Mouse (Mus musculus) hindbrain, postnatal 0 days (tissue): Measurements from ENCODE around the gene Gsto2. TPM values are rescaled to one million over a fixed set of nuclear protein-coding genes. Genes with fewer than 3 reads are reported as not detected.

Experiments used
- ATAC-seq: fragments of 200-750 bp; cut with Nextera tagmentation; 2 replicates; pipeline ENCODE4 v1.8.0; 2017; ENCODE audit warnings: mild to moderate bottlenecking, moderate TSS enrichment, moderate library complexity
- DNase-seq: peaks from one replicate; pipeline ENCODE4 v3.0.0-alpha.2; 2015; ENCODE audit warnings: low spot score
- H3K27ac ChIP-seq: fragments of 300-500 bp; sonication (generic); 2 replicates; pipeline ENCODE4 v1.5.1; 2014; ENCODE audit warnings: mild to moderate bottlenecking
- H3K27me3 ChIP-seq: fragments of 300-500 bp; sonication (generic); 2 replicates; pipeline ENCODE4 v1.6.1; 2014; ENCODE audit warnings: low read length, mixed read lengths; ENCODE audit not compliant: insufficient read depth
- H3K36me3 ChIP-seq: fragments of 300-500 bp; sonication (generic); 2 replicates; pipeline ENCODE4 v1.6.1; 2014; ENCODE audit warnings: low read length, mixed read lengths; ENCODE audit not compliant: insufficient read depth
- H3K4me1 ChIP-seq: fragments of 300-500 bp; sonication (generic); 2 replicates; pipeline ENCODE4 v1.6.1; 2014; ENCODE audit warnings: antibody characterized with exemption, low read length, mixed read lengths; ENCODE audit not compliant: insufficient read depth
- H3K4me2 ChIP-seq: fragments of 300-500 bp; sonication (generic); 2 replicates; pipeline ENCODE4 v1.6.1; 2014; ENCODE audit warnings: low read depth, mild to moderate bottlenecking, low read length, moderate library complexity, mixed read lengths
- H3K4me3 ChIP-seq: fragments of 300-500 bp; sonication (generic); 2 replicates; pipeline ENCODE4 v1.5.1; 2014; ENCODE audit warnings: low read length
- H3K9ac ChIP-seq: fragments of 300-500 bp; sonication (generic); replicated peaks from 2 replicates; pipeline ENCODE4 v1.6.1; 2014; ENCODE audit warnings: mild to moderate bottlenecking, low read length, moderate library complexity, mixed read lengths
- H3K9me3 ChIP-seq: fragments of 300-500 bp; sonication (generic); 2 replicates; pipeline ENCODE4 v1.6.1; 2016; ENCODE audit warnings: low read length, mixed read lengths
- CTCF ChIP-seq: IDR thresholded peaks from 2 replicates; pipeline ENCODE4 v1.5.1; 2016; ENCODE audit warnings: antibody characterized with exemption, control low read depth, low read depth
- WGBS: fragments of 180-500 bp; shearing (Covaris S2); extraction: QIAGEN DNeasy Blood & Tissue Kit; methylation state at CpG from one replicate; pipeline ENCODE4 v1.1.7; 2014; 5-methylcytosine and 5-hydroxymethylcytosine counted together
- polyA plus RNA-seq: library from polyadenylated mRNA; unstranded; fragments of >200 nt; fragmentation: Nextera tagmentation; extraction: Ambion mirVana; gene quantifications from 2 replicates; pipeline ENCODE4 v1.2.1, GENCODE M21; 2015
- total RNA-seq: library from RNA; depleted of rRNA; stranded (reverse); fragments of >200 nt; gene quantifications from 2 replicates; pipeline ENCODE4 v1.2.3, GENCODE M21; 2014

Gene Gsto2
- total and polyA plus RNA-seq, 2 experiments from 2014 or later, result 0.26 to 0.89 TPM

GRCm38 (mm10) chr19:47909387-47910116, 44.2 kb downstream of the Gsto2 start:
- Histone ChIP-seq H3K4me3 (peak overlapping the region; percentile 10; the same call in 1 of the 2 replicates), H3K4me2 (peak overlapping the region; percentile 44), H3K4me1 (no peaks in the 10 kb centered on the region), H3K27ac (peak overlapping the region; percentile 27), H3K27me3 (no peaks in the 10 kb centered on the region), H3K9ac (peak overlapping the region; percentile 36), H3K36me3 (no peaks in the 10 kb centered on the region), H3K9me3 (no peaks in the 10 kb centered on the region)
- ATAC-seq (peak; percentile 72), DNase-seq (peak; percentile 55)
- TF ChIP-seq CTCF, result no peak
- 2% methylated on average over 10 of the region's 10 CpGs for WGBS

GRCm38 (mm10) chr19:47910117-47910618, 44.8 kb downstream of the Gsto2 start:
- no peaks in the 10 kb centered on the region for H3K9me3 ChIP-seq
- H3K27me3 ChIP-seq, result no peaks in the 10 kb centered on the region
- H3K9ac ChIP-seq, result peak overlapping the region; percentile 36; the same call in 1 of the 2 replicates
- DNase-seq (no peak), ATAC-seq (no peak)
- WGBS, result 41% methylated on average over 4 of the region's 4 CpGs
- peak overlapping the region; percentile 44 for H3K4me2 ChIP-seq
- no peak overlapping the region for H3K4me3 ChIP-seq
- no peaks in the 10 kb centered on the region for H3K4me1 ChIP-seq
- H3K27ac ChIP-seq, result peak overlapping the region; percentile 45; the same call in 1 of the 2 replicates
- TF ChIP-seq CTCF, result no peak
- no peaks in the 10 kb centered on the region for H3K36me3 ChIP-seq

- Histone ChIP-seq H3K4me3 (no peak overlapping the region), H3K4me2 (no peak overlapping the region), H3K27ac (no peak overlapping the region), H3K27me3 (no peaks in the 10 kb centered on the region), H3K9ac (no peak overlapping the region), H3K36me3 (no peaks in the 10 kb centered on the region), H3K4me1 (no peaks in the 10 kb centered on the region), H3K9me3 (no peaks in the 10 kb centered on the region)
- DNase-seq (no peak), ATAC-seq (no peak)
- 88% methylated on average over 4 of the region's 4 CpGs for WGBS
- no peak for TF ChIP-seq CTCF
Observed at GRCm38 (mm10) chr19:47910751-47911150, 45.4 kb downstream of the Gsto2 start.

GRCm38 (mm10) chr19:47913344-47913743, 48.0 kb downstream of the Gsto2 start:
- DNase-seq (no peak), ATAC-seq (no peak)
- H3K9me3 ChIP-seq, result no peaks in the 10 kb centered on the region
- no peak overlapping the region for H3K9ac ChIP-seq
- no peaks in the 10 kb centered on the region for H3K4me1 ChIP-seq
- H3K36me3 ChIP-seq, result no peaks in the 10 kb centered on the region
- 97% methylated on average over 7 of the region's 7 CpGs for WGBS
- no peak overlapping the region for H3K4me2 ChIP-seq
- no peak overlapping the region for H3K4me3 ChIP-seq
- H3K27me3 ChIP-seq, result no peaks in the 10 kb centered on the region
- TF ChIP-seq CTCF, result no peak
- H3K27ac ChIP-seq, result no peak overlapping the region

GRCm38 (mm10) chr19:47914191-47914590, 48.9 kb downstream of the Gsto2 start:
- WGBS, result 93% methylated on average over 4 of the region's 4 CpGs
- Histone ChIP-seq H3K4me2 (no peak overlapping the region), H3K9ac (no peak overlapping the region), H3K27me3 (no peaks in the 10 kb centered on the region), H3K27ac (no peak overlapping the region), H3K9me3 (no peaks in the 10 kb centered on the region), H3K36me3 (no peaks in the 10 kb centered on the region), H3K4me1 (no peaks in the 10 kb centered on the region), H3K4me3 (no peak overlapping the region)
- TF ChIP-seq CTCF, result no peak
- no peak for DNase-seq
- no peak for ATAC-seq

GRCm38 (mm10) chr19:47915251-47915650, 49.9 kb downstream of the Gsto2 start:
- ATAC-seq (no peak), DNase-seq (no peak)
- Histone ChIP-seq H3K27me3 (no peaks in the 10 kb centered on the region), H3K4me1 (no peaks in the 10 kb centered on the region), H3K36me3 (no peaks in the 10 kb centered on the region), H3K9me3 (no peaks in the 10 kb centered on the region), H3K9ac (no peak overlapping the region), H3K4me2 (no peak overlapping the region), H3K27ac (no peak overlapping the region), H3K4me3 (no peak overlapping the region)
- TF ChIP-seq CTCF, result no peak
- WGBS, result 80% methylated on average over 4 of the region's 4 CpGs

- ATAC-seq, result no peak
- Histone ChIP-seq H3K4me2 (peak overlapping the region; percentile 97; the same call in 1 of the 2 replicates), H3K4me1 (no peaks in the 10 kb centered on the region), H3K27me3 (no peaks in the 10 kb centered on the region), H3K9ac (no peak overlapping the region), H3K36me3 (no peaks in the 10 kb centered on the region), H3K27ac (no peak overlapping the region), H3K9me3 (no peaks in the 10 kb centered on the region), H3K4me3 (no peak overlapping the region)
- DNase-seq, result no peak
- no peak for TF ChIP-seq CTCF
- 24% methylated on average over 4 of the region's 4 CpGs for WGBS
Observed at GRCm38 (mm10) chr19:47917396-47917795, 52.1 kb downstream of the Gsto2 start.
